Mouse (Mus musculus) limb, embryonic 10.5 days (tissue): Measurements from ENCODE around the gene Lmod2. TPM values are rescaled to one million over a fixed set of nuclear protein-coding genes. Genes with fewer than 3 reads are reported as not detected.

Experiments used
- DNase-seq: peaks from one replicate; pipeline ENCODE4 v3.0.0-alpha.2; 2017; ENCODE audit warnings: low spot score
- H3K27ac ChIP-seq: fragments of 300-500 bp; sonication (generic); 2 replicates; pipeline ENCODE4 v1.5.1; 2016; ENCODE audit warnings: mild to moderate bottlenecking
- H3K27me3 ChIP-seq: fragments of 300-500 bp; sonication (generic); 2 replicates; pipeline ENCODE4 v1.6.1; 2016; ENCODE audit warnings: low read depth, mild to moderate bottlenecking; ENCODE audit not compliant: poor library complexity, severe bottlenecking
- H3K36me3 ChIP-seq: fragments of 300-500 bp; sonication (generic); 2 replicates; pipeline ENCODE4 v1.6.1; 2016; ENCODE audit warnings: mild to moderate bottlenecking, moderate library complexity
- H3K4me1 ChIP-seq: fragments of 300-500 bp; sonication (generic); 2 replicates; pipeline ENCODE4 v1.6.1; 2016
- H3K4me3 ChIP-seq: fragments of 300-500 bp; sonication (generic); 2 replicates; pipeline ENCODE4 v1.5.1; 2016; ENCODE audit warnings: mild to moderate bottlenecking, moderate library complexity
- H3K9me3 ChIP-seq: fragments of 300-500 bp; sonication (generic); replicated peaks from 2 replicates; pipeline ENCODE4 v1.6.1; 2016; ENCODE audit warnings: mild to moderate bottlenecking
- WGBS: fragments of 180-500 bp; shearing (Covaris S2); methylation state at CpG from one replicate; pipeline ENCODE4 v1.1.7; 2016; 5-methylcytosine and 5-hydroxymethylcytosine counted together
- polyA plus RNA-seq: library from polyadenylated mRNA; unstranded; fragments of >200 nt; fragmentation: Nextera tagmentation; extraction: Ambion mirVana; gene quantifications from 2 replicates; pipeline ENCODE4 v1.2.1, GENCODE M21; 2016

The Lmod2 gene
- polyA plus RNA-seq: 0.06 TPM in 1 of 2 replicates, not detected in the other

GRCm38 (mm10) chr6:24597500-24597899 lies at the start of gene Lmod2:
Gene Lmod2 (plus strand): TSS chr6:24597762.
- Histone ChIP-seq H3K4me1 (no peaks in the 10 kb centered on the region), H3K36me3 (no peaks in the 10 kb centered on the region), H3K4me3 (no peak within 1 kb of the TSS), H3K9me3 (no peaks in the 10 kb centered on the region), H3K27ac (no peak within 1 kb of the TSS), H3K27me3 (no peaks in the 10 kb centered on the region)
- 80% methylated on average over 10 of the region's 10 CpGs for whole genome bisulfite sequencing
- DNase-seq: no peak

GRCm38 (mm10) chr6:24549801-24550200 lies 47.8 kb upstream of the Lmod2 start:
- Histone ChIP-seq H3K9me3 (no peaks in the 10 kb centered on the region), H3K36me3 (no peaks in the 10 kb centered on the region), H3K27me3 (no peaks in the 10 kb centered on the region), H3K27ac (no peak overlapping the region), H3K4me1 (no peaks in the 10 kb centered on the region), H3K4me3 (no peak overlapping the region)
- WGBS: 82% methylated on average over 2 of the region's 2 CpGs
- no peak for DNase-seq

GRCm38 (mm10) chr6:24552046-24552445 lies 45.5 kb upstream of the Lmod2 start:
- DNase-seq: no peak
- Histone ChIP-seq H3K4me3 (no peak overlapping the region), H3K4me1 (no peaks in the 10 kb centered on the region), H3K27ac (no peak overlapping the region), H3K36me3 (no peaks in the 10 kb centered on the region), H3K27me3 (no peaks in the 10 kb centered on the region), H3K9me3 (no peaks in the 10 kb centered on the region)
- 69% methylated on average over 7 of the region's 7 CpGs for WGBS

GRCm38 (mm10) chr6:24554427-24555086 lies 43.0 kb upstream of the Lmod2 start:
- DNase-seq: no peak
- 86% methylated on average over 11 of the region's 11 CpGs for WGBS
- Histone ChIP-seq H3K27ac (no peak overlapping the region), H3K4me1 (no peaks in the 10 kb centered on the region), H3K9me3 (no peaks in the 10 kb centered on the region), H3K36me3 (no peaks in the 10 kb centered on the region), H3K4me3 (no peak overlapping the region), H3K27me3 (no peaks in the 10 kb centered on the region)

GRCm38 (mm10) chr6:24555488-24555887 lies 42.1 kb upstream of the Lmod2 start:
- H3K4me1 ChIP-seq: no peaks in the 10 kb centered on the region
- no peak for DNase-seq
- H3K36me3 ChIP-seq: no peaks in the 10 kb centered on the region
- no peaks in the 10 kb centered on the region for H3K9me3 ChIP-seq
- 69% methylated on average over 2 of the region's 2 CpGs for WGBS
- no peak overlapping the region for H3K4me3 ChIP-seq
- no peak overlapping the region for H3K27ac ChIP-seq
- no peaks in the 10 kb centered on the region for H3K27me3 ChIP-seq

- Histone ChIP-seq H3K27me3 (no peaks in the 10 kb centered on the region), H3K4me3 (no peak overlapping the region), H3K27ac (no peak overlapping the region), H3K4me1 (no peaks in the 10 kb centered on the region), H3K36me3 (no peaks in the 10 kb centered on the region), H3K9me3 (no peaks in the 10 kb centered on the region)
- DNase-seq: no peak
- WGBS: 86% methylated on average over 9 of the region's 9 CpGs
These were observed 33.5 kb upstream of the Lmod2 start for GRCm38 (mm10) chr6:24564081-24564480.

GRCm38 (mm10) chr6:24564886-24565285 lies 32.7 kb upstream of the Lmod2 start:
- no peak for DNase-seq
- Histone ChIP-seq H3K27me3 (no peaks in the 10 kb centered on the region), H3K9me3 (no peaks in the 10 kb centered on the region), H3K4me3 (no peak overlapping the region), H3K27ac (no peak overlapping the region), H3K4me1 (no peaks in the 10 kb centered on the region), H3K36me3 (no peaks in the 10 kb centered on the region)
- whole genome bisulfite sequencing: 94% methylated on average over 1 of the region's 1 CpGs

- Histone ChIP-seq H3K4me1 (no peaks in the 10 kb centered on the region), H3K36me3 (no peaks in the 10 kb centered on the region), H3K27ac (no peak overlapping the region), H3K4me3 (no peak overlapping the region), H3K27me3 (no peaks in the 10 kb centered on the region), H3K9me3 (no peaks in the 10 kb centered on the region)
- 86% methylated on average over 5 of the region's 5 CpGs for WGBS
- no peak for DNase-seq
These were observed 28.6 kb upstream of the Lmod2 start for GRCm38 (mm10) chr6:24568963-24569362.

- WGBS: 85% methylated on average over 1 of the region's 1 CpGs
- Histone ChIP-seq H3K27me3 (no peaks in the 10 kb centered on the region), H3K4me1 (no peaks in the 10 kb centered on the region), H3K36me3 (no peaks in the 10 kb centered on the region), H3K4me3 (no peak overlapping the region), H3K27ac (no peak overlapping the region), H3K9me3 (no peaks in the 10 kb centered on the region)
- no peak for DNase-seq
These were observed 27.9 kb upstream of the Lmod2 start for GRCm38 (mm10) chr6:24569711-24570110.

- no peaks in the 10 kb centered on the region for H3K36me3 ChIP-seq
- H3K4me3 ChIP-seq: no peak overlapping the region
- WGBS: 82% methylated on average over 11 of the region's 11 CpGs
- no peak for DNase-seq
- H3K27ac ChIP-seq: no peak overlapping the region
- H3K27me3 ChIP-seq: no peaks in the 10 kb centered on the region
- no peaks in the 10 kb centered on the region for H3K9me3 ChIP-seq
- no peaks in the 10 kb centered on the region for H3K4me1 ChIP-seq
These were observed 27.3 kb upstream of the Lmod2 start for GRCm38 (mm10) chr6:24570278-24570677.

- Histone ChIP-seq H3K4me1 (no peaks in the 10 kb centered on the region), H3K9me3 (no peaks in the 10 kb centered on the region), H3K27ac (no peak overlapping the region), H3K36me3 (no peaks in the 10 kb centered on the region), H3K4me3 (no peak overlapping the region), H3K27me3 (no peaks in the 10 kb centered on the region)
- 85% methylated on average over 6 of the region's 6 CpGs for WGBS
- DNase-seq: no peak
These were observed 26.4 kb upstream of the Lmod2 start for GRCm38 (mm10) chr6:24571126-24571525.

- Histone ChIP-seq H3K36me3 (no peaks in the 10 kb centered on the region), H3K4me1 (no peaks in the 10 kb centered on the region), H3K27ac (no peak overlapping the region), H3K4me3 (no peak overlapping the region), H3K27me3 (no peaks in the 10 kb centered on the region), H3K9me3 (no peaks in the 10 kb centered on the region)
- WGBS: 93% methylated on average over 14 of the region's 14 CpGs
- DNase-seq: no peak
These were observed 25.1 kb upstream of the Lmod2 start for GRCm38 (mm10) chr6:24572431-24572830.

- no peak for DNase-seq
- no peak overlapping the region for H3K27ac ChIP-seq
- no peaks in the 10 kb centered on the region for H3K27me3 ChIP-seq
- H3K4me1 ChIP-seq: no peaks in the 10 kb centered on the region
- H3K4me3 ChIP-seq: no peak overlapping the region
- no peaks in the 10 kb centered on the region for H3K9me3 ChIP-seq
- no peaks in the 10 kb centered on the region for H3K36me3 ChIP-seq
These were observed 24.2 kb upstream of the Lmod2 start for GRCm38 (mm10) chr6:24573319-24573718.

- H3K4me3 ChIP-seq: no peak overlapping the region
- 87% methylated on average over 3 of the region's 3 CpGs for WGBS
These were observed 14.1 kb upstream of the Lmod2 start for GRCm38 (mm10) chr6:24583456-24583855.

More at GRCm38 (mm10) chr6:24583456-24583855, 14.1 kb upstream of the Lmod2 start:
- no peaks in the 10 kb centered on the region for H3K27me3 ChIP-seq
- H3K9me3 ChIP-seq: no peaks in the 10 kb centered on the region
- H3K4me1 ChIP-seq: peaks cover 5% of the 10 kb centered on the region; the same call in 1 of the 2 replicates
- DNase-seq: no peak
- no peaks in the 10 kb centered on the region for H3K36me3 ChIP-seq
- no peak overlapping the region for H3K27ac ChIP-seq
